Mouse (Mus musculus): ENCODE results near the gene As3mt. TPM values are rescaled to one million over a fixed set of nuclear protein-coding genes. Genes with fewer than 3 reads are reported as not detected.

As3mt gene
- total and polyA plus RNA-seq, 3 experiments: 30.7 to 52.1 (median 43.3) TPM

GRCm38 (mm10) chr19:46710614-46711013 is 3.4 kb downstream of the As3mt start:
- in situ Hi-C loops (cut with MboI; ENCODE audit: low pct_ligation_motif_present, low pct_unique_long_range_greater_than_20kb, low sequenced_read_pairs) (no loop called here), dilution Hi-C loops (cut with MboI; ENCODE audit: extremely low pct_ligation_motif_present, extremely low pct_unique_long_range_greater_than_20kb, low sequenced_read_pairs) (no loop called here)
- Histone ChIP-seq H3K27ac (ENCODE audit: insufficient read depth, low read depth) (no peak overlapping the region), H3K4me2 (ENCODE audit: insufficient read depth, low read depth, poor library complexity, severe bottlenecking) (no peak overlapping the region), H3K4me1 (ENCODE audit: control insufficient read depth in 1 of 2, insufficient read depth in 2 of 2) (peaks cover 12 to 29% of the 10 kb centered on the region in 2 experiments), H3K4me3 (replicated peaks in 1 of 3; ENCODE audit: low read depth in 2 of 3, low read length in 2 of 3, poor library complexity in 1 of 3) (no peak overlapping the region), H3K79me2 (replicated peaks; ENCODE audit: control insufficient read depth, extremely low read depth, insufficient read depth, poor library complexity, severe bottlenecking) (no peaks in the 10 kb centered on the region), H3K9me3 (replicated peaks; ENCODE audit: low read length) (no peaks in the 10 kb centered on the region), H3K27me3 (replicated peaks) (no peaks in the 10 kb centered on the region), H3K9ac (ENCODE audit: insufficient read depth, low read depth) (no peak overlapping the region), H3K36me3 (replicated peaks in 1 of 2; ENCODE audit: control insufficient read depth in 1 of 2, insufficient read depth in 1 of 2, low read length in 1 of 2) (peaks cover 11 to 51% of the 10 kb centered on the region in 2 experiments)
- TF ChIP-seq E2F4 (IDR thresholded peaks at IDR 0.05; ENCODE audit: insufficient replicate concordance, low read depth, low read length) (no peak), ETS1 (conservative IDR thresholded peaks at IDR 0.05; ENCODE audit: low read depth, low read length) (no peak), IRF4 (IDR thresholded peaks at IDR 0.05; ENCODE audit: low read depth, low read length) (no peak), KAT2A (IDR thresholded peaks at IDR 0.05; ENCODE audit: insufficient replicate concordance, low read length) (no peak), USF1 (IDR thresholded peaks at IDR 0.05; ENCODE audit: low read depth, low read length) (no peak), RAD21 (IDR thresholded peaks at IDR 0.05; ENCODE audit: low read depth, low read length) (no peak), MYC (IDR thresholded peaks at IDR 0.05; ENCODE audit: low read depth, low read length) (no peak), JUND (conservative IDR thresholded peaks at IDR 0.05; ENCODE audit: low read depth, low read length) (no peak), UBTF (IDR thresholded peaks at IDR 0.05; ENCODE audit: low read depth, low read length) (no peak), MAFK (IDR thresholded peaks at IDR 0.05; ENCODE audit: insufficient replicate concordance, low read length) (no peak), TCF12 (IDR thresholded peaks at IDR 0.05; ENCODE audit: low read depth, low read length) (no peak), TBP (conservative IDR thresholded peaks at IDR 0.05; ENCODE audit: low read depth, low read length) (no peak), SMC3 (IDR thresholded peaks at IDR 0.05; ENCODE audit: low read depth, low read length) (no peak)
- no peak for DNase-seq (ENCODE audit: extremely low read depth)

- in situ Hi-C loops (cut with MboI; ENCODE audit: low pct_ligation_motif_present, low pct_unique_long_range_greater_than_20kb, low sequenced_read_pairs) (no loop called here), dilution Hi-C loops (cut with MboI; ENCODE audit: extremely low pct_ligation_motif_present, extremely low pct_unique_long_range_greater_than_20kb, low sequenced_read_pairs) (no loop called here)
- Histone ChIP-seq H3K4me3 (replicated peaks in 1 of 3; ENCODE audit: low read depth in 2 of 3, low read length in 2 of 3, poor library complexity in 1 of 3) (no peak overlapping the region), H3K4me2 (ENCODE audit: insufficient read depth, low read depth, poor library complexity, severe bottlenecking) (no peak overlapping the region), H3K9ac (ENCODE audit: insufficient read depth, low read depth) (no peak overlapping the region), H3K9me3 (replicated peaks; ENCODE audit: low read length) (peaks cover 4% of the 10 kb centered on the region), H3K79me2 (replicated peaks; ENCODE audit: control insufficient read depth, extremely low read depth, insufficient read depth, poor library complexity, severe bottlenecking) (no peaks in the 10 kb centered on the region), H3K4me1 (ENCODE audit: control insufficient read depth in 1 of 2, insufficient read depth in 2 of 2) (peaks cover 0 to 2% of the 10 kb centered on the region in 2 experiments; a peak in 1 of 4 replicates), H3K36me3 (replicated peaks in 1 of 2; ENCODE audit: control insufficient read depth in 1 of 2, insufficient read depth in 1 of 2, low read length in 1 of 2) (peaks cover 15 to 64% of the 10 kb centered on the region in 2 experiments), H3K27ac (ENCODE audit: insufficient read depth, low read depth) (no peak overlapping the region), H3K27me3 (replicated peaks) (no peaks in the 10 kb centered on the region)
- no peak for DNase-seq (ENCODE audit: extremely low read depth)
- TF ChIP-seq POLR2AphosphoS2 (IDR thresholded peaks at IDR 0.05; ENCODE audit: low read depth, low read length): no peak
- TF ChIP-seq MAX (IDR thresholded peaks at IDR 0.05; ENCODE audit: low read length): no peak
- TF ChIP-seq ETS1 (conservative IDR thresholded peaks at IDR 0.05; ENCODE audit: low read depth, low read length): no peak
- TF ChIP-seq HCFC1 (IDR thresholded peaks at IDR 0.05; ENCODE audit: low read depth, low read length): no peak
- no peak for TF ChIP-seq USF1 (IDR thresholded peaks at IDR 0.05; ENCODE audit: low read depth, low read length)
- TF ChIP-seq ZC3H11A (IDR thresholded peaks at IDR 0.05; ENCODE audit: low read depth, low read length): no peak
- no peak for TF ChIP-seq TBP (conservative IDR thresholded peaks at IDR 0.05; ENCODE audit: low read depth, low read length)
- TF ChIP-seq USF2 (conservative IDR thresholded peaks at IDR 0.05; ENCODE audit: low read depth, low read length): no peak
- no peak for TF ChIP-seq ZKSCAN1 (IDR thresholded peaks at IDR 0.05; ENCODE audit: borderline replicate concordance, low read depth, low read length)
- no peak for TF ChIP-seq BHLHE40 (IDR thresholded peaks at IDR 0.05; ENCODE audit: low read depth, low read length)
- TF ChIP-seq MYC (IDR thresholded peaks at IDR 0.05; ENCODE audit: low read depth, low read length): no peak
- no peak for TF ChIP-seq ZMIZ1 (IDR thresholded peaks at IDR 0.05; ENCODE audit: low read depth, low read length)
- no peak for TF ChIP-seq UBTF (IDR thresholded peaks at IDR 0.05; ENCODE audit: low read depth, low read length)
- no peak for TF ChIP-seq NELFE (IDR thresholded peaks at IDR 0.05; ENCODE audit: low read depth, low read length)
- TF ChIP-seq MAZ (IDR thresholded peaks at IDR 0.05; ENCODE audit: low read depth, low read length): no peak
- TF ChIP-seq MAFK (IDR thresholded peaks at IDR 0.05; ENCODE audit: insufficient replicate concordance, low read length): no peak
Observed at GRCm38 (mm10) chr19:46714234-46714633, 7.0 kb downstream of the As3mt start.
